27 mouse cellular contexts compared by ENCODE assay signal in the genomic region with DNA sequence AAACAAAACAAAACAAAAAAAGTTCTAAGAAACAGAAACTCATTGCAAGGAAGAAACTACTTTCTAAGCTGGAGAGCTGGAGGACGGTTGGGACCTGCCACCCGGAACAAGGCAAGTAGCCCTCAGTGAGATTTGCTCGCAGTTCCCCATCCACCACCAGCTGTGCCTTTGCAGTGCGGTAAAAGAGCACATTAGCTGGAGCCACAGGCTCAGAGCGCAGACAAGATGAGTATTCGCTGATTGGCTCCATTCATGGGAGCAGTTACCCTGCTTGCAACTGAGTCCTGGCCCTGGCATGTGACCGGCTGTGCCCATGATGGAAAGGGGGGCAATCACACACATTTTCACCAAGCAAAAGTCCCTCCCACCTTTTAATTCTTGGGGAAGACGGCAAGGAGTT.
DNase-seq lines count a peak whose midpoint lies in the region; ATAC-seq and TF ChIP-seq lines count a peak whose summit lies in the region.
"Had no signal": no experiment of that assay in that cellular context is flagged by ENCODE, and none has a peak within 500 bp of the region (broad histone marks: within the 10 kb centered on the region; RNA-seq: fewer than 3 reads in every experiment).

No protein-coding gene starts in this region.

- 0 out of 2 replicates have a peak, but pooled peaks cover 2% of the 10 kb centered on the region for H3K4me1 ChIP-seq in intestine, embryonic 14.5 days (replicated peaks; ENCODE audit: control insufficient read depth, insufficient read depth, low read length)
- H3K4me1 ChIP-seq in intestine, postnatal 0 days (replicated peaks; ENCODE audit: control insufficient read depth, insufficient read depth, low read length) = no peaks in the 10 kb centered on the region
- H3K4me1 ChIP-seq in kidney, postnatal 0 days (replicated peaks; ENCODE audit: insufficient read depth, low read length) = 0 out of 2 replicates have a peak, but pooled peaks cover 8% of the 10 kb centered on the region
- H3K4me1 ChIP-seq: stomach, embryonic 15.5 days had no signal

- H3K4me2 ChIP-seq in intestine, embryonic 14.5 days (ENCODE audit: low read length) = no peak overlapping the region
- H3K4me2 ChIP-seq in intestine, postnatal 0 days (replicated peaks; ENCODE audit: low read depth) = no peak overlapping the region
- H3K4me2 ChIP-seq in kidney, postnatal 0 days (ENCODE audit: low read length) = 0 out of 2 replicates have a peak overlapping the region, but pooled peaks have one; percentile 2
- H3K4me2 ChIP-seq: heart, embryonic 11.5 days; hindbrain, embryonic 13.5 days; midbrain, embryonic 12.5 days; stomach, embryonic 15.5 days had no signal

- no peaks in the 10 kb centered on the region for H3K36me3 ChIP-seq in intestine, embryonic 14.5 days (ENCODE audit: control insufficient read depth, insufficient read depth, low read length)
- H3K36me3 ChIP-seq in intestine, postnatal 0 days (ENCODE audit: control insufficient read depth, insufficient read depth) = no peaks in the 10 kb centered on the region
- no peaks in the 10 kb centered on the region for H3K36me3 ChIP-seq in kidney, postnatal 0 days (ENCODE audit: insufficient read depth, low read length)
- H3K36me3 ChIP-seq: hindbrain, embryonic 13.5 days; midbrain, embryonic 12.5 days; stomach, embryonic 15.5 days had no signal

- peak; percentile 48 for DNase-seq in intestine, embryonic 14.5 days (ENCODE audit: low spot score)
- DNase-seq in kidney, postnatal 0 days (ENCODE audit: low spot score) = peak; percentile 27
- DNase-seq in kidney, adult 18-20 months = no peak
- peak; percentile 53 for DNase-seq in R1 (ENCODE audit: low read depth, low spot score)
- no peak for DNase-seq in cerebellum, adult 8-10 months
- DNase-seq: adrenal gland, postnatal 25 days; cerebellum, adult 11-12 months; cerebellum, postnatal 10 days; heart, postnatal 4 days; kidney, adult 9 months; liver; lung, adult 2 months; lung, postnatal 10 days; right cerebral cortex, postnatal 25 days; thymus, adult 18-20 months; thymus, postnatal 25 days had no signal

- TF ChIP-seq CTCF in intestine, postnatal 0 days (IDR thresholded peaks at IDR 0.05; ENCODE audit: low read depth) = no peak
- TF ChIP-seq CTCF in kidney, postnatal 0 days (IDR thresholded peaks at IDR 0.05; ENCODE audit: low read depth) = no peak

- H3K9me3 ChIP-seq in intestine, embryonic 14.5 days (ENCODE audit: control insufficient read depth, low read length) = no peaks in the 10 kb centered on the region
- H3K9me3 ChIP-seq in intestine, postnatal 0 days (ENCODE audit: control insufficient read depth) = no peaks in the 10 kb centered on the region
- no peaks in the 10 kb centered on the region for H3K9me3 ChIP-seq in kidney, postnatal 0 days (replicated peaks; ENCODE audit: low read length)
- H3K9me3 ChIP-seq: G1E; hindbrain, embryonic 13.5 days; midbrain, embryonic 12.5 days; stomach, embryonic 15.5 days had no signal

- H3K27me3 ChIP-seq in intestine, embryonic 14.5 days (replicated peaks; ENCODE audit: control insufficient read depth, insufficient read depth, low read length) = no peaks in the 10 kb centered on the region
- H3K27me3 ChIP-seq in intestine, postnatal 0 days (replicated peaks; ENCODE audit: control insufficient read depth, insufficient read depth, low read length) = no peaks in the 10 kb centered on the region
- H3K27me3 ChIP-seq in kidney, postnatal 0 days (ENCODE audit: insufficient read depth, low read length) = no peaks in the 10 kb centered on the region
- H3K27me3 ChIP-seq: hindbrain, embryonic 13.5 days; midbrain, embryonic 12.5 days; stomach, embryonic 15.5 days had no signal

- no peak overlapping the region for H3K27ac ChIP-seq in intestine, embryonic 14.5 days (ENCODE audit: low read depth)
- H3K27ac ChIP-seq in intestine, postnatal 0 days (ENCODE audit: low read depth, low read length) = no peak overlapping the region
- H3K27ac ChIP-seq in kidney, postnatal 0 days = no peak overlapping the region
- H3K27ac ChIP-seq: hindbrain, embryonic 13.5 days; liver, embryonic 14.5 days; macrophage; midbrain, embryonic 12.5 days; stomach, embryonic 15.5 days had no signal

- 73% methylated on average over 8 of the region's 8 CpGs for WGBS in intestine, embryonic 14.5 days
- whole genome bisulfite sequencing in intestine, postnatal 0 days = 79% methylated on average over 8 of the region's 8 CpGs
- WGBS in kidney, postnatal 0 days = 54% methylated on average over 8 of the region's 8 CpGs

- no peak for ATAC-seq in intestine, embryonic 14.5 days (replicated peaks; ENCODE audit: low FRiP score, low TSS enrichment, low read depth)
- no peak for ATAC-seq in intestine, postnatal 0 days
- no peak for ATAC-seq in kidney, postnatal 0 days (replicated peaks; ENCODE audit: low FRiP score, low read depth)
- peak; percentile 51; the same call in 1 of the 2 replicates for ATAC-seq in megakaryocyte, adult 5-6 weeks (ENCODE audit: poor library complexity, severe bottlenecking)
- ATAC-seq: forebrain, embryonic 16.5 days had no signal

- H3K9ac ChIP-seq in intestine, embryonic 14.5 days (ENCODE audit: low read length) = no peak overlapping the region
- H3K9ac ChIP-seq in intestine, postnatal 0 days (ENCODE audit: low read depth, low read length) = no peak overlapping the region
- H3K9ac ChIP-seq in kidney, postnatal 0 days (ENCODE audit: low read depth, low read length) = no peak overlapping the region
- H3K9ac ChIP-seq: hindbrain, embryonic 13.5 days; liver, embryonic 14.5 days; midbrain, embryonic 12.5 days; stomach, embryonic 15.5 days had no signal

- H3K4me3 ChIP-seq in intestine, embryonic 14.5 days (ENCODE audit: low read depth, low read length) = no peak overlapping the region
- H3K4me3 ChIP-seq in intestine, postnatal 0 days (ENCODE audit: low read depth, low read length) = no peak overlapping the region
- H3K4me3 ChIP-seq in kidney, postnatal 0 days (replicated peaks; ENCODE audit: low read depth, low read length) = no peak overlapping the region
- H3K4me3 ChIP-seq: erythroblast, embryonic 14.5 days; hindbrain, embryonic 13.5 days; midbrain, embryonic 12.5 days; stomach, embryonic 15.5 days had no signal

Comparison
In these comparisons a context has a peak if more than half of its experiments do, and no peak if none do; other contexts are left out.
1. DNase-seq: peak in intestine, embryonic 14.5 days (single experiment), kidney, postnatal 0 days (single experiment) and R1 (single experiment); none in kidney, adult 18-20 months (single experiment) and cerebellum, adult 8-10 months (single experiment).